Mouse (Mus musculus) spleen, postnatal 36 days (tissue): Measurements from ENCODE around the gene Ssty1.
"Not testable (repeated sequence)": the region's sequence is repeated elsewhere in the genome, so short reads cannot be mapped to it uniquely, and the experiment has no call there.

Experiments
- DNase-seq, 2 experiments: peaks; one replicate each; pipeline ENCODE4 v3.0.0; 2022; ENCODE audit warnings: low spot score in 2 of 2, mixed read lengths in 1 of 2

Ssty1 gene

GRCm38 (mm10) chrY:18088816-18089215 is at the start of gene Ssty1:
TSS of gene Ssty1 (plus strand) at chrY:18089116.
- not testable (repeated sequence) for DNase-seq

GRCm38 (mm10) chrY:18061712-18062111 is 27.2 kb upstream of the Ssty1 start, which contains the start of gene Gm21764:
TSS of gene Gm21764 (minus strand) at chrY:18061812.
- not testable (repeated sequence) for DNase-seq
